Mouse (Mus musculus) inflammation-experienced regulatory T-cells, adult 6 months (primary cell): ENCODE data around the gene Emc10. TPM values are rescaled to one million over a fixed set of nuclear protein-coding genes. Genes with fewer than 3 reads are reported as not detected.

Experiments
- ATAC-seq: one replicate; pipeline ENCODE4 v1.8.0; 2017
- polyA plus RNA-seq, 3 experiments: library from polyadenylated mRNA; unstranded; fragments of 100-300 nt; shearing (Covaris generic); gene quantifications; one replicate each; pipeline ENCODE4 v1.2.1; 2017

Emc10 gene
- polyA plus RNA-seq, 3 experiments from 2014 or later, result 21.0 to 22.5 (median 22.3) TPM

- no peak for ATAC-seq
Measured at GRCm38 (mm10) chr7:44462218-44463055, 33.9 kb downstream of the Emc10 start.

GRCm38 (mm10) chr7:44461503-44462217 is 34.7 kb downstream of the Emc10 start:
- no peak for ATAC-seq

- no peak for ATAC-seq
Measured at GRCm38 (mm10) chr7:44460767-44461502, 35.4 kb downstream of the Emc10 start.

DNA sequence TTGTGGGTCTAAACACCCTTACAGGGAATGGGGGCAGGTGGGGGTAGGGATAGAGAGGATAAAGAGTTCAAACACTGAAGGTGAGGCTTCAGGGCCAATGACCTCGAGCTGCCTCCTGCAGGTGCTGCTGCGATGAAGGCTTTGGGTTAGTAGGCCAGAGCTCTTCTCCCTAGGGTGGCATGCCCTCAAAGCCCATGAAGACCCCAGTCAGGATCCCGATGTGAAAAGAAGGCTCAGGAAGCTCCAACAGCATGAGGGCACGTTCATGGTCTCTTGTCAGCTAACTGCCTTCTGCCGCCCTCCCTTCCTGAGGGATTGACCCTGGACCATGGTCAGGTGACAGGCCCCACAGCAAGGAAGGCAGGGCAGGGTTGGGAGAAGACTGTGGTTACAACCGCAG is 36.3 kb downstream of the Emc10 start:
- no peak for ATAC-seq

DNA sequence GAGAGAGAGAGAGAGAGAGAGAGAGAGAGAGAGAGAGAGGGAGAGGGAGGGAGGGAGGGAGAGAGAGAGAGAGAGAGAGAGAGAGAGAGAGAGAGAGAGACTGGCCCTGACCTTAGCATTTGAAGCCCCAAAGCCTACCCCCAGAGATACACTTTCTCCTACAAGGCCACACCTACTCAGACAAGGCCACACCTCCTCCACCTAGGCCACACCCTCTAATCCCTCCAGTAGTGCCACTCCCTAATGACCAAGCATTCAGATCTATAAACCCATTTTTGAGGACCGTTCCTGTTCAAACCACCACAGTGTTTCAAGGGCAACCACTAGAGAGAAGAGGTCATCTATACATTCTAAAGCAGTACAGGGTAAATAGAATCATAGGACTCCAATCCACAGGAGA is 40.0 kb downstream of the Emc10 start:
- no peak for ATAC-seq

DNA sequence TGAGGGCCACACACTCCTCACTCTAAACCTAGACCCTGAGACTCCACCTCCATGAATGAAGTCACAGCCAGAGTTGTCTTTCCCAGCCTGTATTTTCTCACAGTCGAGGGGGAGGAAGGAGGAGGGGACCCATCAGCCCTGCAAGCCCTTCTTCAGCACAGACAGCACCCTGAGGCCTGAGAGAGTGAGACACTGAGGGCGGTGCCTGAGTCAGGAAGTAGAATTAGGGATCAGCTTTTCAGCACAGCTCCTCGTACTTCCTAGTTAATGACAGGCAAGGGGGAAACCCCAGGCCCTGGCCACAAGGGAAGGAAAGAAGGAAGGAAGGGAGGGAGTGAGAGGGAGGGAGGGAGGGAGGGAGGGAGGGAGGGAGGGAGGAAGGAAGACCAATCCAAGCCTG is 43.1 kb downstream of the Emc10 start:
- no peak for ATAC-seq

GRCm38 (mm10) chr7:44446070-44446855 is 50.1 kb downstream of the Emc10 start:
- no peak for ATAC-seq

DNA sequence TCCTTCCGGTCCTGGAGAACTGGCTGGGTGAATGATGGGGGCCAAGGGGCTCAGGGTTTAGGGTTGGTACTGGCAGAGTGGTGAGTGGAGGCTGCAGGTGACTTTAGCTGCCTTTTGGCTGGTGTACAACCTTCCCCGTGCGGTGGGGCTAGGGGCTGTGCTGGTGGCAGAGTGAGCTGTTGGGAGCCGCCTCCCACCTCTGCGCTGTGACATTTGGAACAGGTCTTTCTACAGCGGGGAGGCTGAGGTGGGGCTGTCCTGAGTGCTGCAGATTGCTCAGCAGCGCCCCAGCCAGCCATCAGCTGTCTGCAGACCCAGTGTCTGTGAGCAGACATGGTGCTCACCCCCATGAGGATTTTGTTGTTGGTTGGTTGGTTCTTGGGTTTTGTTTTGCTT is 50.8 kb downstream of the Emc10 start:
- ATAC-seq, result no peak

DNA sequence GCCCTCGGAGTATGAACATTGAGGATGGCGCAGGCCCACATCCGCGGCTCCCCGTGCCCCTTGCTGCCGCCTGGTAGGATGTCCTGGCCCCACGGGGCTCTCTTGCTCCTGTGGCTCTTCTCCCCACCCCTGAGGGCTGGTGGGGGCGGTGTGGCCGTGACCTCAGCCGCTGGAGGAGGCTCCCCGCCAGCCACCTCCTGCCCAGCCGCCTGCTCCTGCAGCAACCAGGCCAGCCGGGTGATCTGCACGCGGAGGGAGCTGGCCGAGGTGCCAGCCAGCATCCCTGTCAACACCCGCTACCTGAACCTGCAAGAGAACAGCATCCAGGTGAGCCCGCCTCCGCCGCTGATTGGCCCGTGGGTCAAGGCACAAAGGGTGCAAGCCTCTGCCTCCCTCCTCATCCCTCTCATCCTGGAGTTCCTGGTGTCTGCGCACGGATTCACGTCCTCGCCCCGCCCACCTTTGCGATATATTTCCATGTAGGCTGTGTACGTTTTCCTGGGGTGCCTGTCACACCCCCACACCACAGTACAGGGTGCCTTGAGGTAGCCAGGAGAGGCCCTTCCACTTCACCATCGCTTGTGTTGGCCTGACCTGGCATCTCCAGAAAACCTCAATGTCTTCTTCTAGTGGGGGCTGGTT is 51.3 kb downstream of the Emc10 start:
- no peak for ATAC-seq

DNA sequence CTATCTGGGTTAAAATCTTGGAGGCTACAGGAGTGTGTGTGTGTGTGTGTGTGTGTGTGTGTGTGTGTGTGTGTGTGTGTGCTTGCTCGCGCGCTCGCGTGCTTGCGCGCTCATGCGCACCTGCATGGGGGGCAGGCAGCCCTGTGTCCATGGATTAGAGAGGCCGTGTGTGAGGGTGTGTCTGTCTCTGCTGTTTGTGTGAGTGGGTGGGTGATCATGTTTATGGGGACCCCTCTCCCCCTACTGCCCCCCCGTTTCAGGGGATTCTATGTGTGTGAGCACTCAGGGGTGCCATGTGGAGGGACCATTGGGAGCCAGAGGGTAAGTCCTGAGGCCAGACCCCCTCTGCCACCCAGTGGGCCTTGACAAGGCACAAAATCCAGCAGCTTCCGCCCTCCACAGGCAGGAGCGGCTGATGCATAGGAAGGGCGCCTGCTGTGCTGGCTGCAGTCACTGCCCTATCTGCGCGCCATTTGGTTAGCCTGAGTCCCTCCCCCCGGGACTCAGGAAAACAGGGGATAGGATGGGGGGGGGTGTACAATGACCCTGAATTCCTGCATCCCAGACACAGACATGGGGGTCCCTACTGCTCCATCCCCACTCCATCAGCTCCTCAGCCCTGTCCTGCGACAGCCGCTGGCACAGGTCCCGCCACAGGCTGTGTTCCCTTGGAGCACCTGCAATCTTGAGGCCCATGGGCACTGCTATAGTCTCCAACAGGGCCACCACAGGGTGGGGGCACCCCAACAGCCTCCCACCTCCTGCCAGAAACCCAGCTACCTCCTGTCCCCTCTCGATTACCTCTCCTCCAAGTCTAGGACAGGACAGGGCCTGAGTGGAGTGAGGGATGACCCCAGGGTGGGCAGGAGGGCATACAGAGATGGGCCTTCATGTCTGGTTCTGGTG is 52.8 kb downstream of the Emc10 start:
- no peak for ATAC-seq

DNA sequence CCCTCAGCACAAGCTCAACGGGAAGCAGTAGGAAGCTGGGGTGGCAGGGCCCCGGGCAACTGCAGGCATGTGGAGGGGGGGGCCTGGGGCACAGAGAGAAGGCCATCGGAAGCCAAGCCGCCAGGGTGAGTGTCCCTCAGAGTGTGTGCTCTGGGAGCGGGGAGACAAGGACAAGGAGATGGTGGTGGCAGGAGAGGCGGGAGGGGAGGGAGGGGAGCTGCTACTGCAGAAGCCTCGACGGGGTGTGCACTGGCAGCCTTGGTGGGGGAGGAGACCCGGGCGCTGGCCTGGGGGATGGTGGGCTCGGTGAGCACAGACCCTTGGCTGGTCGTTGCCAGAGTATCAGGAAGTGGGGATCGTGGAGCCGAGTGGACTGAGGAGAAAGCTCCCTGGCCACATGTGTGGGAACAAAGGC is 53.9 kb downstream of the Emc10 start:
- ATAC-seq, result no peak

DNA sequence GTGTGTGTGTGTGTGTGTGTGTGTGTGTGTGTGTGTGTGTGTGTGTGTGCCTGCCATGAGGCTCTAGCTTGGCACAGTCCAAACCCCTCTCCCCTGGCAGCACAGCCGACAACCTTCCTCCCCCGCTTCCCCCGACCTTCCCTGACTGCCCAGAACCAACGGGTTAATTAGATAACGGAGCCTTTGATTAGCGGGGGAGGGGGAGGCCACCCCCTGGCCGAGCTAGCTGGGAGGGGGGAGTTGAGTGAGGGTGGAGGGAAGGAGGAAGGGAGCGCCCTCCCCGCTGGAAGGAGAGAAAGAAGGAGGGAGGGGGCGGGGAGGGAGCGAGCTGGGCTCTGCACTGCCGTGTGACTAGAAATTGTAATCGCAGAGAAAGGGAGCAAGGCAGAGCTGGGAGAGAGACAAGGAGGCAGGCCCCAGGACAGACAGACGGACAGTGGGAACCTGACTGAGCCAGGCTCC is 54.6 kb downstream of the Emc10 start:
- no peak for ATAC-seq

GRCm38 (mm10) chr7:44441180-44441579 is 55.1 kb downstream of the Emc10 start:
- no peak for ATAC-seq

- no peak for ATAC-seq
Measured at GRCm38 (mm10) chr7:44440479-44440878, 55.9 kb downstream of the Emc10 start.

Other genes with a start within 250 kb of the Emc10 start
- gene 1700028J19Rik, start 249.8 kb downstream of the Emc10 start, polyA plus RNA-seq, result 1 to 10 TPM; 1.3 to 2.5 (median 1.6) TPM
- 100 to 1,000 TPM in 1 of 3 experiments, 10 to 100 TPM in 2; 47.7 to 133 (median 97.4) TPM for gene 2410002F23Rik, start 249.8 kb downstream of the Emc10 start, polyA plus RNA-seq
- gene Acp4, start 239.2 kb downstream of the Emc10 start, polyA plus RNA-seq, result not detected
- gene Gm15517, start 235.1 kb downstream of the Emc10 start, polyA plus RNA-seq, result not detected
- gene Clec11a, start 189.6 kb downstream of the Emc10 start, polyA plus RNA-seq, result under 1 TPM; 0.28 to 0.62 (median 0.34) TPM
- gene Shank1, start 186.3 kb downstream of the Emc10 start, polyA plus RNA-seq, result under 1 TPM; 0.15 to 0.62 (median 0.20) TPM
- not detected for gene Syt3, start 112.4 kb downstream of the Emc10 start, polyA plus RNA-seq
- not detected for gene 1700008O03Rik, start 110.7 kb downstream of the Emc10 start, polyA plus RNA-seq
- not detected for gene Lrrc4b, start 67.5 kb downstream of the Emc10 start, polyA plus RNA-seq
- gene Aspdh, start 31.1 kb downstream of the Emc10 start, polyA plus RNA-seq, result not detected
- gene Josd2, start 28.5 kb downstream of the Emc10 start, polyA plus RNA-seq, result 10 to 100 TPM; 46.9 to 62.6 (median 47.0) TPM
- 1 to 10 TPM; 2.7 to 5.2 (median 3.9) TPM for gene Fam71e1, start 52 bp upstream of the Emc10 start, polyA plus RNA-seq
- gene Mybpc2, start 28.1 kb upstream of the Emc10 start, polyA plus RNA-seq, result not detected
- 1 to 10 TPM in 1 of 3 experiments, under 1 TPM in 2; 0.17 to 2.1 (median 0.86) TPM for gene Spib, start 35.5 kb upstream of the Emc10 start, polyA plus RNA-seq
- gene Pold1, start 52.3 kb upstream of the Emc10 start, polyA plus RNA-seq, result 10 to 100 TPM; 21.0 to 32.4 (median 21.4) TPM
- 10 to 100 TPM; 43.0 to 52.2 (median 49.9) TPM for gene Nr1h2, start 57.4 kb upstream of the Emc10 start, polyA plus RNA-seq
- 1 to 10 TPM; 1.3 to 7.7 (median 3.2) TPM for gene Napsa, start 75.9 kb upstream of the Emc10 start, polyA plus RNA-seq
- not detected for gene Kcnc3, start 94.1 kb upstream of the Emc10 start, polyA plus RNA-seq
- gene Myh14, start 174.3 kb upstream of the Emc10 start, polyA plus RNA-seq, result not detected
- not detected for gene Izumo2, start 212.2 kb upstream of the Emc10 start, polyA plus RNA-seq